Mouse (Mus musculus): Measurements from ENCODE around the gene Gm13691. TPM values are rescaled to one million over a fixed set of nuclear protein-coding genes. Genes with fewer than 3 reads are reported as not detected.
"Not testable (repeated sequence)": the region's sequence is repeated elsewhere in the genome, so short reads cannot be mapped to it uniquely, and the experiment has no call there.

Gene Gm13691
- polyA plus RNA-seq, 1 experiment from 2014 or later = not detected

DNA sequence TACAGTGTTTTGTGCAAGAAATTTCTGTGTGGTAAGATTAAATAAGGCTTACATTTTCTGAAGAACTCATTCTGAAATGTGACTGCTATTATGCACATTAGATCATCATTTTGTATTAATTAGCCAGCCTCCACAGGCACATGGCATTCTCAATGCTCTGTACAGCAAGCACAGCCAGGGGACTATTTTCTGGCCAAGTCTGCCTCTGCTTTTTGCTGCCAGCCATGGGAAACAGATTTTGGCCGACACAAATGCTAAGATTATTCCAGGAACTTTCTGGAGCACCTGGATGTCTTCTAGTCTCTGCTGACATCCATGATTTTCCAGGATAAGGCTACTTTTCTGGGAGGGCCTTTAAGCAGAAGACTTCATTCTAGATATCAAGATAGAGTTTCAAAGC lies 18.6 kb downstream of the Gm13691 start:
- Histone ChIP-seq H3K9me3 (no peaks in the 10 kb centered on the region), H3K36me3 (no peaks in the 10 kb centered on the region), H3K27me3 (no peaks in the 10 kb centered on the region), H3K9ac (no peak overlapping the region), H3K4me3 (no peak overlapping the region), H3K27ac (no peak overlapping the region), H3K4me1 (no peaks in the 10 kb centered on the region), H3K4me2 (replicated peaks) (no peak overlapping the region)
- 58% methylated on average over 1 of the region's 1 CpGs for WGBS
- no peak for ATAC-seq (ENCODE audit: insufficient number of reproducible peaks, insufficient read depth, low FRiP score, low TSS enrichment)

DNA sequence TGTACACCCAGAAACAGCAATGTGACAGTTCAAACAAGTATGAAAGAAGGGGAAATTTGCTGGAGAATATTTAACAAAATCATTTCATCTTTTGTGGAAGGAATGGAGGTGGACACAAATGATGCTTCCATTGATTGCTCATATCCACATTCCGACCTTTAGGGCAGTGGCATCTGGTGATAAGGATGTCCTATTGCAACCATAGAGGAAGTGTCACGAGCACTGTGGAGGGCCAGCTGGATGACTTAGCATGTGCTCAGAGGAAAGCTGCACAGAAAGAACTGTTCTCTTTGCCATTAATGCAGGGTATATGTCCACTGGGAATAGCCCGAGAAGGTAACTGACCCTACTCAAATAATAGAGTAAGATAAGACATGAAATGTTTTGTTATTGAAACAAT lies 19.5 kb downstream of the Gm13691 start:
- Histone ChIP-seq H3K4me3 (no peak overlapping the region), H3K4me1 (no peaks in the 10 kb centered on the region), H3K27me3 (no peaks in the 10 kb centered on the region), H3K9me3 (no peaks in the 10 kb centered on the region), H3K27ac (no peak overlapping the region), H3K4me2 (replicated peaks) (no peak overlapping the region), H3K36me3 (no peaks in the 10 kb centered on the region), H3K9ac (no peak overlapping the region)
- ATAC-seq (ENCODE audit: insufficient number of reproducible peaks, insufficient read depth, low FRiP score, low TSS enrichment) = no peak
- 59% methylated on average over 3 of the region's 3 CpGs for WGBS

DNA sequence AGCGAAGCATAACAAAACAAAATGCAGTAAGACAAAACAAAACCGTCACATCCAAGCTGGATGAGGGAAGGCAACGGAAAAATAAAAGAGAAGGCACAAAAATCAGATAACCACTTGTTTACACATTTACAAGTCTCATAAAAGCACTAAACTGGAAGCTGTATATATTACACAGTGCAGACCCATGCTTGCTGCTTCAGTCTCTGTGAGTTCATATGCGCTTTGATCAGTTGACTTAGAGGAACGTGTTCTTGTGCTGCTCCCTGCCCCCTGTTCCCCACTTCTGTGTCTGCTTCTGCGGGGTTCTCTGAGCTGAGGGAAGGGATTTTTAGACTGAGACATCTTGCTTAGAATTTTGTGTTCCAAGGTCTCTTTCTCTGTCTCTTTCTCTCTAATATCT lies 24.2 kb downstream of the Gm13691 start:
- H3K36me3 ChIP-seq = no peaks in the 10 kb centered on the region
- 74% methylated on average over 6 of the region's 6 CpGs for WGBS
- H3K4me3 ChIP-seq = no peak overlapping the region
- H3K4me1 ChIP-seq = no peaks in the 10 kb centered on the region
- H3K27me3 ChIP-seq = no peaks in the 10 kb centered on the region
- no peak overlapping the region for H3K27ac ChIP-seq
- no peak overlapping the region for H3K9ac ChIP-seq
- no peaks in the 10 kb centered on the region for H3K9me3 ChIP-seq
- no peak for ATAC-seq (ENCODE audit: insufficient number of reproducible peaks, insufficient read depth, low FRiP score, low TSS enrichment)
- no peak overlapping the region for H3K4me2 ChIP-seq (replicated peaks)

DNA sequence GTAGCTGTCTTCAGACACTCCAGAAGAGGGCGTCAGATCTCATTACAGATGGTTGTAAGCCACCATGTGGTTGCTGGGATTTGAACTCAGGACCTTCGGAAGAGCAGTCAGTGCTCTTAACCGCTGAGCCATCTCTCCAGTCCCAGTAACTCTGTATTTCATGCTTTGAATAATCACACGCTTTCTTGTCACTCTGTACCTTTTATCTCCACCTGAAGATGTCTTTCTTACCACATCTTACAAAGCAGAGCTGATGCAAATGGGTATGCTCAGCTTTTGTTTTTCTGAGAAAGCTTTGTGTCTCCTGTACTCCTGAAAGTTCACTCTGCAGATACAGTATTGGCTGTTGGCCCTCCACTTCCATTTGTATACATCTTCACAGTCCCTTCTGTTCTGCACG lies 25.9 kb downstream of the Gm13691 start:
- 79% methylated on average over 5 of the region's 5 CpGs for WGBS

GRCm38 (mm10) chr2:84018330-84018729 lies 28.0 kb downstream of the Gm13691 start:
- 56% methylated on average over 3 of the region's 3 CpGs for WGBS
- Histone ChIP-seq H3K4me2 (replicated peaks) (no peak overlapping the region), H3K4me1 (no peaks in the 10 kb centered on the region), H3K9ac (no peak overlapping the region), H3K9me3 (no peaks in the 10 kb centered on the region), H3K36me3 (no peaks in the 10 kb centered on the region), H3K27ac (no peak overlapping the region), H3K27me3 (no peaks in the 10 kb centered on the region), H3K4me3 (no peak overlapping the region)
- no peak for ATAC-seq (ENCODE audit: insufficient number of reproducible peaks, insufficient read depth, low FRiP score, low TSS enrichment)

More for the DNA sequence above, 25.9 kb downstream of the Gm13691 start:
- ATAC-seq (ENCODE audit: insufficient number of reproducible peaks, insufficient read depth, low FRiP score, low TSS enrichment); H3K9me3 ChIP-seq; H3K4me1 ChIP-seq; H3K36me3 ChIP-seq; H3K27ac ChIP-seq; H3K4me2 ChIP-seq (replicated peaks); H3K4me3 ChIP-seq; H3K27me3 ChIP-seq; H3K9ac ChIP-seq: not testable (repeated sequence)

DNA sequence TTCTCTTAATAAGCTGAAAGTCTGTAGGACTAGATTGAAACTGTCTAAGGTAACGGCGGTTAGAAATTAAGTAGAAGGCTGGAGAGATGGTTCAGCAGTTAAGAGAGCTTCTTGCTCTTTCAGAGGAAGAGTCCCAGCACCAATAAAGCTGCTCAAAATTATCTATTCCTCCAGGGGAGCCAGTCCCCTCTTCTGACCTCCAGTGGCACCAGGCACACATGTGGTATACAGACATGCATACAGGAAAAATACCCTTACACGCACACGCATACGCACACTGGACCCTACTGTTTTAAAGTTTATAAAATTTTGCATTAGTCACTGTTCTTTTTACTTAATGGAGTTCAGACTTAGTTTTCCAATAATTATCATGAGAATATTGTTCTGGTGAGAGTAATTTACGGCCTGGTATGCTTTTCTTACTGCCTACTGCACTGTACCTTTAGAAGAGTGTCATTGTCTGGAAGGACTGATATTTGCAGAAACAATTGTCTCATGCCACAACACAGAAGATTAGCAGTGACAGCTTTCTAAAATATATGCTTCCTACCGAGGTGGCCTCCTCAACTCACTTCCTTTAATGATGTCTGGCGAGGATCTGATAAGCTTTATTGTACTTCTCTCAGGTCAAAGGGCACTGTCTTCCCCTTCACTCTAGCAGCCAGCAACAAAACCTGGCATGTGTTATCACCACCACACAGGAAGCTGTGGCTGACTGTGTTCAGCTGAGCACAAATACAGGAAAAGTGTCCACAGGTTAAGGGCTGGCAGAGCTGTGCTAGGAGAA lies 29.4 kb downstream of the Gm13691 start:
- no peak overlapping the region for H3K27ac ChIP-seq
- H3K4me3 ChIP-seq = no peak overlapping the region
- ATAC-seq (ENCODE audit: insufficient number of reproducible peaks, insufficient read depth, low FRiP score, low TSS enrichment) = no peak
- H3K9me3 ChIP-seq = no peaks in the 10 kb centered on the region
- no peak overlapping the region for H3K9ac ChIP-seq
- no peaks in the 10 kb centered on the region for H3K27me3 ChIP-seq
- H3K4me1 ChIP-seq = no peaks in the 10 kb centered on the region
- no peak overlapping the region for H3K4me2 ChIP-seq (replicated peaks)
- no peaks in the 10 kb centered on the region for H3K36me3 ChIP-seq
- 66% methylated on average over 8 of the region's 8 CpGs for WGBS

DNA sequence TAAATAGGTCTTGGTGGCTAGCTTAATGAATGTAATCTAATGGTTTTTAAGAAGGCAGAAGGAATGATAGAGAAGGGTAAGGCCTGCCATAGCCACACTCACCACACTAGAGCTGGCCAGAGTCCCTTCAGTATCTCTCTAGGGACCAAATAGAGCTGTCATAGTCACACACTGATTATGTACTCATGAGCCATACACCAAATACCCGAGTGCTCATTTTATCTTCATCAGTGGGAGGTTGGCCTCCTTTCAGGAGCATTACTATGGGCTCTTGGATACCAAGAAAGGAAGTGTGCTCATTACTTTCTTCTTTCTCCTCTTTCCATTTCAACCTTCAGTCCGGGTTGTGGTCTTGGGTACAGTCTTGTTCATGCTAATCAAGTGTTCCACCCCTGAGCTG lies 31.6 kb downstream of the Gm13691 start:
- no peak overlapping the region for H3K9ac ChIP-seq
- 86% methylated on average over 2 of the region's 2 CpGs for WGBS

GRCm38 (mm10) chr2:84022905-84023304 lies 32.6 kb downstream of the Gm13691 start:
- Histone ChIP-seq H3K36me3 (no peaks in the 10 kb centered on the region), H3K27ac (no peak overlapping the region), H3K4me3 (no peak overlapping the region), H3K4me1 (no peaks in the 10 kb centered on the region), H3K27me3 (no peaks in the 10 kb centered on the region), H3K9me3 (no peaks in the 10 kb centered on the region), H3K4me2 (replicated peaks) (no peak overlapping the region), H3K9ac (no peak overlapping the region)
- ATAC-seq (ENCODE audit: insufficient number of reproducible peaks, insufficient read depth, low FRiP score, low TSS enrichment) = no peak
- WGBS = 74% methylated on average over 2 of the region's 2 CpGs

More for the DNA sequence above, 31.6 kb downstream of the Gm13691 start:
- Histone ChIP-seq H3K27me3 (no peaks in the 10 kb centered on the region), H3K27ac (no peak overlapping the region), H3K4me1 (no peaks in the 10 kb centered on the region), H3K9me3 (no peaks in the 10 kb centered on the region), H3K36me3 (no peaks in the 10 kb centered on the region), H3K4me3 (no peak overlapping the region), H3K4me2 (replicated peaks) (no peak overlapping the region)
- no peak for ATAC-seq (ENCODE audit: insufficient number of reproducible peaks, insufficient read depth, low FRiP score, low TSS enrichment)

GRCm38 (mm10) chr2:84023319-84023718 lies 33.0 kb downstream of the Gm13691 start:
- no peak overlapping the region for H3K9ac ChIP-seq
- no peaks in the 10 kb centered on the region for H3K9me3 ChIP-seq
- H3K27me3 ChIP-seq = no peaks in the 10 kb centered on the region
- H3K4me2 ChIP-seq (replicated peaks) = no peak overlapping the region
- H3K4me1 ChIP-seq = no peaks in the 10 kb centered on the region
- no peak overlapping the region for H3K4me3 ChIP-seq
- no peak overlapping the region for H3K27ac ChIP-seq
- ATAC-seq (ENCODE audit: insufficient number of reproducible peaks, insufficient read depth, low FRiP score, low TSS enrichment) = no peak
- no peaks in the 10 kb centered on the region for H3K36me3 ChIP-seq
- WGBS = 84% methylated on average over 2 of the region's 2 CpGs

DNA sequence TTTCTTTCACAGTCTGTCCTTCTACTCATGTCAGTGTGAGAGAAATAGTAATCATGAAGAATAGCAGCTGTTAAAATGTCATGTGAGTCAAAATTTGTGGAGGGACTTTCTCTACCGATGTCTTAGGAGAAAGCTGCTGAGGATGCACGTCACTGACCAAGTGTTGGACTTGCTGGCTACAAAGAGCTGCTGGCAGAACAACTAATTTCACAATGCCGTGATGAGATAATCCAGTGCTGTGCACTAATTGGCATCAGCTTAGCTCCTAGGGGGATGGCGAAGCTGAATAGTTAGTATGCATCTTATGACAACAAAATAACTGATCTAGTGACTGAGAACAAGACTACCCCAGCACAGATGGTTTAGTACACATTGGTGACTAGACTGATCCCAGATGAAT lies 34.9 kb downstream of the Gm13691 start:
- Histone ChIP-seq H3K36me3 (no peaks in the 10 kb centered on the region), H3K27ac (no peak overlapping the region), H3K4me1 (no peaks in the 10 kb centered on the region), H3K27me3 (no peaks in the 10 kb centered on the region), H3K9me3 (no peaks in the 10 kb centered on the region), H3K4me3 (no peak overlapping the region), H3K9ac (no peak overlapping the region), H3K4me2 (replicated peaks) (no peak overlapping the region)
- WGBS = 64% methylated on average over 4 of the region's 4 CpGs
- ATAC-seq (ENCODE audit: insufficient number of reproducible peaks, insufficient read depth, low FRiP score, low TSS enrichment) = no peak

DNA sequence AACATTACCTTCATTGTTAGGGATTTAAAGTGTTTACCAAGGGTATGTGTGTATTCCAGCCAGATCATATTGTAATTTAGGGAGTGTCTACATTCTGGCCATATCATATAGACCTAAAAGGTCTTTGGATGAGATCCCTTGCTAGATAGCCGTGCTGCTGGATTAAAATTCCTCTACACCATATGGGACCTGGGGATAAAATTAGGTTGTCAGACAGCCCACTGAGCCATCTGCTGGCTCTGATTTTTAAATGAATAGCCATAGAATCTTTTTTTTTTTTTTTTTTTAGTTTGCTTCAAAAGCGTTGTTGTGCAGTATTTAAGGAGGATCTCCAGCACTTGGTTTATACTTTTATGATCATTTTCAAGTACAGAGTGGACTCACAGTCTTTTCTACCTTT lies 42.2 kb downstream of the Gm13691 start:
- Histone ChIP-seq H3K4me1 (no peaks in the 10 kb centered on the region), H3K4me2 (replicated peaks) (no peak overlapping the region), H3K9me3 (no peaks in the 10 kb centered on the region), H3K36me3 (no peaks in the 10 kb centered on the region), H3K27me3 (no peaks in the 10 kb centered on the region), H3K4me3 (no peak overlapping the region), H3K9ac (no peak overlapping the region), H3K27ac (no peak overlapping the region)
- no peak for ATAC-seq (ENCODE audit: insufficient number of reproducible peaks, insufficient read depth, low FRiP score, low TSS enrichment)
- WGBS = 88% methylated on average over 2 of the region's 2 CpGs

DNA sequence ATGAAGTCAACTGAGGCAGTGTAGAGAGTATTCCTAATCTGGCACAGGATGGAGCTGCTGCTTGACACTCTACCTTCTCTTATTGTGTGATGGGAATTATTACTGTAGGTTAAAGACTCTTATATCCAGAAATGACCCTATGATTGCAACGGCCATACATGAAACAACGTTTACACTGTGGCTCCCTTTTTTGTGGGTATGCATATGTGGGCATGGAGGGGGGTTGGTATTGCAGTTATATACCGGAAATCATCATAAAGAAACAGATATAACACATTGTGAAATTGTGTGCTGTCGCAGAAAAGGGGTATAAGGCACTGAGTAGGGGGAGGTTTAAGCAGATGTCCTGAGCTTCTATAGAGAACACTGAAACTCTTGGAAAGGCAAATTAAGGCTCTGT lies 45.6 kb downstream of the Gm13691 start:
- ATAC-seq (ENCODE audit: insufficient number of reproducible peaks, insufficient read depth, low FRiP score, low TSS enrichment) = no peak
- no peaks in the 10 kb centered on the region for H3K36me3 ChIP-seq
- 83% methylated on average over 4 of the region's 4 CpGs for WGBS
- no peaks in the 10 kb centered on the region for H3K4me1 ChIP-seq
- H3K9ac ChIP-seq = no peak overlapping the region
- H3K27ac ChIP-seq = no peak overlapping the region
- no peaks in the 10 kb centered on the region for H3K27me3 ChIP-seq
- no peaks in the 10 kb centered on the region for H3K9me3 ChIP-seq
- H3K4me3 ChIP-seq = no peak overlapping the region
- H3K4me2 ChIP-seq (replicated peaks) = no peak overlapping the region
